Mouse (Mus musculus): Measurements from ENCODE around the gene Leap2.

DNA sequence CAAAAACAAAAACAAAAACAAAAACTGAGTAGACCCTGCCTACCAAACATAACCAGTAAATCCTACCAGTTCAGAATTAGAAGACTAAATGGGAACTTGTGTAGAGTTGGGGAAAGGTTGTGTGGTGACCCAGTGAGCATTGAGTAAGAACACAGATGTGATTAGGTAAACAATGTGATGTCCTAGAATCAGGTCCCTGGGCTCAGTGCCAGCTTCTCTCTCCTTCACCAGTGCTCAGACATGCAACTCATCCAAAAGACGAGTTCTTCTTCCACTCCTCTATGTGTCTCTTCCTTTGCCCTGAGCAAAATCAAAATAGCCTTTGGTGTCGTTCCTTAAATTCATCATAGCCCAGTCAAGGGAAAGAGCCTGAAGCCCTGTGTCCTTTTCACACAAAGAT, 1.9 kb upstream of the Leap2 start:
- TF ChIP-seq EP300 (optimal IDR thresholded peaks at IDR 0.05) (no peak), CTCF (IDR thresholded peaks at IDR 0.05; ENCODE audit: low read depth) (no peak)
